Mouse (Mus musculus) limb, embryonic 14.5 days (tissue): Measurements from ENCODE around the gene Cyth3. TPM values are rescaled to one million over a fixed set of nuclear protein-coding genes. Genes with fewer than 3 reads are reported as not detected.

Experiments
- ATAC-seq: fragments of 200-750 bp; cut with Nextera tagmentation; 2 replicates; pipeline ENCODE4 v1.8.0; 2017; ENCODE audit warnings: low read depth, moderate number of reproducible peaks, moderate TSS enrichment; ENCODE audit not compliant: low FRiP score
- DNase-seq: peaks from one replicate; pipeline ENCODE4 v3.0.0-alpha.2; 2015; ENCODE audit warnings: low spot score
- H3K27ac ChIP-seq: fragments of 300-500 bp; sonication (generic); replicated peaks from 2 replicates; pipeline ENCODE4 v1.5.1; 2014; ENCODE audit warnings: low read depth, mild to moderate bottlenecking, low read length, moderate library complexity, mixed read lengths
- H3K27me3 ChIP-seq: fragments of 300-500 bp; sonication (generic); 2 replicates; pipeline ENCODE4 v1.6.1; 2014; ENCODE audit warnings: low read length, mixed read lengths; ENCODE audit not compliant: control insufficient read depth, insufficient read depth
- H3K36me3 ChIP-seq: fragments of 300-500 bp; sonication (generic); 2 replicates; pipeline ENCODE4 v1.6.1; 2014; ENCODE audit warnings: mild to moderate bottlenecking, low read length, moderate library complexity, mixed read lengths; ENCODE audit not compliant: control insufficient read depth, insufficient read depth
- H3K4me1 ChIP-seq: fragments of 300-500 bp; sonication (generic); 2 replicates; pipeline ENCODE4 v1.6.1; 2014; ENCODE audit warnings: antibody characterized with exemption, low read length, mixed read lengths; ENCODE audit not compliant: control insufficient read depth, insufficient read depth
- H3K4me2 ChIP-seq: fragments of 300-500 bp; sonication (generic); replicated peaks from 2 replicates; pipeline ENCODE4 v1.6.1; 2014; ENCODE audit warnings: low read depth, mild to moderate bottlenecking, low read length, moderate library complexity; ENCODE audit not compliant: severe bottlenecking
- H3K4me3 ChIP-seq: fragments of 300-500 bp; sonication (generic); replicated peaks from 2 replicates; pipeline ENCODE4 v1.5.1; 2014; ENCODE audit warnings: low read length
- H3K9ac ChIP-seq: fragments of 300-500 bp; sonication (generic); 2 replicates; pipeline ENCODE4 v1.6.1; 2014; ENCODE audit warnings: mild to moderate bottlenecking, low read depth, low read length, moderate library complexity; ENCODE audit not compliant: severe bottlenecking
- H3K9me3 ChIP-seq: fragments of 300-500 bp; sonication (generic); 2 replicates; pipeline ENCODE4 v1.6.1; 2016; ENCODE audit warnings: low read length; ENCODE audit not compliant: control insufficient read depth
- POLR2A ChIP-seq: fragments of 200-500 bp; IDR thresholded peaks from 2 replicates; pipeline ENCODE4 v1.8.0; 2012; ENCODE audit warnings: inconsistent platforms, mild to moderate bottlenecking, moderate library complexity, borderline replicate concordance; ENCODE audit not compliant: insufficient read depth, insufficient read length; ENCODE audit errors: extremely low read depth
- WGBS: fragments of 180-500 bp; shearing (Covaris S2); extraction: QIAGEN DNeasy Blood & Tissue Kit; methylation state at CpG from one replicate; pipeline ENCODE4 v1.1.7; 2014; 5-methylcytosine and 5-hydroxymethylcytosine counted together
- polyA plus RNA-seq, 2 experiments: library from polyadenylated mRNA; depleted of rRNA in 1 of 2; stranded (reverse) in 1 of 2; unstranded in 1 of 2; fragments of >200 nt; fragmentation: Nextera tagmentation in 1 of 2; extraction: Ambion mirVana in 1 of 2; gene quantifications; 2 replicates each; pipeline versions ENCODE4 v1.2.1 to v1.2.3; 2012 to 2014

Cyth3 gene
- polyA plus RNA-seq, 2 experiments, result 50.6 to 60.5 TPM

- 31% methylated on average over 9 of the region's 9 CpGs for WGBS
- H3K27me3 ChIP-seq, result no peaks in the 10 kb centered on the region
- H3K4me1 ChIP-seq, result peaks cover 59% of the 10 kb centered on the region
- no peaks in the 10 kb centered on the region for H3K9me3 ChIP-seq
- H3K9ac ChIP-seq, result no peak overlapping the region
- TF ChIP-seq POLR2A, result no peak
- H3K4me2 ChIP-seq, result peak overlapping the region; percentile 39; the same call in 1 of the 2 replicates
- ATAC-seq (peak; percentile 74), DNase-seq (peak; percentile 76)
- no peak overlapping the region for H3K4me3 ChIP-seq
- no peaks in the 10 kb centered on the region for H3K36me3 ChIP-seq
- peak overlapping the region; percentile 69 for H3K27ac ChIP-seq
Measured at GRCm38 (mm10) chr5:143632674-143633557, 10.7 kb downstream of the Cyth3 start.

GRCm38 (mm10) chr5:143633558-143633871, 11.3 kb downstream of the Cyth3 start:
- Histone ChIP-seq H3K4me3 (no peak overlapping the region), H3K27me3 (no peaks in the 10 kb centered on the region), H3K9me3 (no peaks in the 10 kb centered on the region), H3K36me3 (no peaks in the 10 kb centered on the region), H3K9ac (no peak overlapping the region), H3K27ac (peak overlapping the region; percentile 69; the same call in 1 of the 2 replicates), H3K4me2 (peak overlapping the region; percentile 39), H3K4me1 (peaks cover 65% of the 10 kb centered on the region)
- no peak for DNase-seq
- ATAC-seq, result peak; percentile 20; the same call in 1 of the 2 replicates
- no peak for TF ChIP-seq POLR2A
- 24% methylated on average over 5 of the region's 5 CpGs for WGBS

GRCm38 (mm10) chr5:143633877-143634276, 11.6 kb downstream of the Cyth3 start:
- Histone ChIP-seq H3K4me2 (peak overlapping the region; percentile 39), H3K4me1 (peaks cover 68% of the 10 kb centered on the region), H3K4me3 (no peak overlapping the region), H3K27ac (peak overlapping the region; percentile 69; the same call in 1 of the 2 replicates), H3K27me3 (no peaks in the 10 kb centered on the region), H3K9me3 (no peaks in the 10 kb centered on the region), H3K36me3 (no peaks in the 10 kb centered on the region), H3K9ac (no peak overlapping the region)
- TF ChIP-seq POLR2A, result no peak
- WGBS, result 58% methylated on average over 4 of the region's 4 CpGs
- ATAC-seq, result no peak
- DNase-seq, result no peak

- ATAC-seq (no peak), DNase-seq (no peak)
- H3K27ac ChIP-seq, result no peak overlapping the region
- no peak overlapping the region for H3K4me3 ChIP-seq
- peaks cover 74% of the 10 kb centered on the region for H3K4me1 ChIP-seq
- no peaks in the 10 kb centered on the region for H3K36me3 ChIP-seq
- WGBS, result 47% methylated on average over 12 of the region's 12 CpGs
- no peaks in the 10 kb centered on the region for H3K9me3 ChIP-seq
- H3K4me2 ChIP-seq, result no peak overlapping the region
- H3K9ac ChIP-seq, result 0 out of 2 replicates have a peak overlapping the region, but pooled peaks have one; percentile 8
- no peak for TF ChIP-seq POLR2A
- no peaks in the 10 kb centered on the region for H3K27me3 ChIP-seq
Measured at GRCm38 (mm10) chr5:143634550-143635112, 12.4 kb downstream of the Cyth3 start.

GRCm38 (mm10) chr5:143635358-143635757, 13.1 kb downstream of the Cyth3 start:
- no peak overlapping the region for H3K4me3 ChIP-seq
- no peak for TF ChIP-seq POLR2A
- ATAC-seq, result no peak
- H3K9me3 ChIP-seq, result no peaks in the 10 kb centered on the region
- peaks cover 80% of the 10 kb centered on the region for H3K4me1 ChIP-seq
- no peak for DNase-seq
- H3K4me2 ChIP-seq, result no peak overlapping the region
- no peaks in the 10 kb centered on the region for H3K36me3 ChIP-seq
- 41% methylated on average over 11 of the region's 11 CpGs for whole genome bisulfite sequencing
- H3K27ac ChIP-seq, result no peak overlapping the region
- no peaks in the 10 kb centered on the region for H3K27me3 ChIP-seq
- H3K9ac ChIP-seq, result no peak overlapping the region
